Mouse (Mus musculus): ENCODE measurements at regions not wholly inside any gene's neighbourhood (a gene's known extent, or its start where the extent isn't known, plus 50 kb on each side); places are given as distances from the start of the nearest gene placed in this dataset.
A peak's percentile ranks its signal among the peaks of the same experiment; 100 is the strongest.
"Not testable (repeated sequence)": the region's sequence is repeated elsewhere in the genome, so short reads cannot be mapped to it uniquely, and the experiment has no call there.

DNA sequence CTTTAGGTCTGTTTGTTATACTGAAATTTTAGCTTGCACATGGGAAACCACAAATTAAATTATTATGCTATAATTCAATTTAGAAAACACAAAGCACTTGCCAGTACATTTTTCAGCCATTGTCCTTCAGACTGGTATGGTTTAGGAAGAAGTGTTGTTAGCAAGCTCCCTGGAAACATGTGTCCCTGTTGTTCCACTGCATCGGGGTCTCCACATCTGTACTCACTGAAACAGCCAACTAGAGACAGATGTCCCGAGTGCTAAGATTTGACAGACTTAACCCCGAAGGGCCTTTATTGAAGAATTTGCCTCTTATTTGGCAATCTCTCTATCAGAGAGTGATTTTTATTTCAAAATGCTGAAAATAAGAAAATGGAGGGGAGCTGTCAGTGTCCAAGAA lies 362.6 kb downstream of the Rfpl4b start:
- no peak for DNase-seq

DNA sequence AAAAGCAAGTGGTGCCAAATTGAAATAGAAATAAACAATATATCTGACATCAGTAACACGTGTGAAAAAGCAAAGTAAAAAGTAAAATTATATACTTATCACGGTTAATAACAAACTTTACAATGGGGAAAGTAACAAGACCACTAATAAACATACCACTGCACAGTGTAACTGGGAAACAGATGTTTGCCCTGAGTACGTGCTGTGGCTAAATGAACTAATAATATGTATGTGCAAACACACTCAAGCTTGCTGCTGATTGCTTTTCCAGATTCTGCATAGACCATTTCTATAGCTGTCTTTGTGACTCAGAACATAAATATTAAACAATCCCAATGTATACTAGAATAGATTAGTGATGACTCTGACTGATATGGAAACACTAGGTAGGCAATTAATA lies 363.2 kb downstream of the Rfpl4b start:
- no peak for DNase-seq

DNA sequence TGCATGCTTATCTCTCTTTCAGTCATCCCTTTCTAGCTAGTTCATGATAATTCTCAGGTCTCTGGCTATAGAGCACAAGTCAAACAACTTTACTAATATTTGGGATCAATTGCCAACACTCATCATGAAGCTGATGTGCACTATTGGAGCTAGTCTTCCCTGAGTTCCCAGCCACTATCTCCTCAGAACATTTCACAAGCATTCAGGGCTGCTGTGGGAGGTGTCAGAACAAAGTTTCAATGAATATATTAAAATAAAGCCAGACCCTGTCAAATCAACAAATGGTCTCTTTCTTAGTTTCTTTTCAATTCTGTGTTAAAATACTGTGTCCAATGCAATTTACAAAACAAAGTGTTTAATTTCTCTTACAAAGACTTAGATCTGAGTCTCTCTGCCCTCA lies 364.8 kb downstream of the Rfpl4b start:
- no peak for DNase-seq

DNA sequence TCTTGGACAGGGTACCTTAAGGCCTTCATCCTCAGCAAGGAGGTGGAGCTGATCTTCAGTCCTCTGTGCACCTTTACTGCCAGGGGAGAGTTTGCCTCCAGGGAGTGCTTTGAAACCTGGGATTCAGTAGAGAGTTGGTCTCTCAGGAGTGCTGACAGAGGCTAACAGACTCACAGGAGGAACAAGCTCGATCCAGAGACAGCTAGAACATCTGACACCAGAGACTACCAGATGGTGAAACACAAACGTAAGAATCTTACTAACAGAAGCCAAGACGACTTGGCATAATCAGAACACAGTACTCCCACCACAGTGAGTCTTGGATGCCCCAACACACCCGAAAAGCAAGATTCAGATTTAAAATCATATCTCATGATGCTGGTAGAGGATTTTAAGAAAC lies 372.3 kb downstream of the Rfpl4b start:
- no peak for DNase-seq

DNA sequence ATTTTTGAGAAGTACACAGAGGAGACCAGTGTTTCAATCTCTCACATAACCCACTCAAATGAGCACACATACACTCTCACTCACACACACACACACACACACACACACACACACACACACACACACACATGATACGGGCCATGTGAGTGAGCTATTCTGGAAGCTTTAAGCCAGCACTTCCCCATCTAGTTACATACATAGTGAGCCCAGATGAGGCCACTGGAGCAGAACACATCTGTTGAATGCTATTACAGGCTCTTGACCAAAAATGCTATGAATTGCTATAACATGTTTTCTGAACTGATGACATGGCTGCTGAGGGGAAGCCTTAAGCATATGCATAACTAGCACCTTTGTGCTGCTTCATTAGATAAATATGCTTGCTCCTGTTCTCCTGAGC lies 373.9 kb downstream of the Rfpl4b start:
- no peak for DNase-seq

DNA sequence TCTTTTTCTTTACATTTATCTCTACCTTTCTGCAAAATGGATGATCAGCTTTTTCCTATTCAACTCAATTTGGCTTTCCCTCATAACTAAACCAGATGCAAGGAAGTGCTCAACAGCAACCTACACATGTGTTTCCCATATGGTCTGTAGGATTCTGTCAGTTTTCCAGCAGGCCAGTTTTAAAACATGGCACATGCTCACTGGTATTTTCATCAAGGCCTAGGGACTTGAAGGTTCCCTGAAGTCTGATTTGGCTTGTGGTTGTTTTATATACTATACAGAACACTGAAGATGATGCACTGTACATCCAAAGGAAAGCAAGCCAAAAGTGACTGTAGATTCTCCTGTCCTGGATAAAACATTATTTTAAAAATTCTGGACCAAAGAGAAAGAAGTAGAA lies 374.3 kb downstream of the Rfpl4b start:
- no peak for DNase-seq

DNA sequence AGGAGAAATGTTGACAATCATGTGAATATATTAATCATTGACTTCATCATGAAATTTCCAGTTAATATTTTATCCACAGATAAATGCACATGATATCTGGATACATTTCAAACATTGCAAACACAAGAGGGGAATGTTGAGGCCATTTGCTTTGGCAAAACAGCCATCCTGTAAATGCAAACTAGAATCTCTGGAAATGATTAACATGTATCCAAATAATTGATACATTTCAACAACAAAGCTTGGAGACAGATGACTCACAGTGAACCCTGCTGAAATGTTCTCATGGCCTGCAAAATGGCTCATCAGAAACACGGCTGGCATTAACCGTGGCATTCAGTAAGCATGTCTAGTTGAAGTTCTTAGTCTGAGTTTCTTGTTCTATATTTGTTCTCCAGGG lies 382.3 kb downstream of the Rfpl4b start:
- DNase-seq, result no peak

DNA sequence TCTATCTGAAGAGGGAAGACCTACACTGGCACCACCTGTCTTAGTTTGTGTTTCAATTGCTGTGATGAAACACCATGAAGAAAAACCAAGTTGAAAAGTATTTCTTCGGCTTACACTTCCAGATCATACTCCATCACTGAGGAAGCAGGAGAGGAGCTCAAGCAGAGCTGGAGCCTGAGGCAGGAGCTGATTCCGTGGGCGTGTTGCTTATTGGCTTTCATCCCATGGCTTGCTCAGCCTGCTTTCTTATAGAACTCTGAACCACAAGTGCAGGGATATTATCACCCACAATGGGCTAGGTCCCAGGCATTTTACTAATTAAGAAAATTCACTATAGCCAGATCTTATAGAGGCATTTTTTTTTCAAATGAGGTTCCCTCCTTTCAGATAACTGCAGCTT lies 384.7 kb downstream of the Rfpl4b start:
- DNase-seq, result no peak

DNA sequence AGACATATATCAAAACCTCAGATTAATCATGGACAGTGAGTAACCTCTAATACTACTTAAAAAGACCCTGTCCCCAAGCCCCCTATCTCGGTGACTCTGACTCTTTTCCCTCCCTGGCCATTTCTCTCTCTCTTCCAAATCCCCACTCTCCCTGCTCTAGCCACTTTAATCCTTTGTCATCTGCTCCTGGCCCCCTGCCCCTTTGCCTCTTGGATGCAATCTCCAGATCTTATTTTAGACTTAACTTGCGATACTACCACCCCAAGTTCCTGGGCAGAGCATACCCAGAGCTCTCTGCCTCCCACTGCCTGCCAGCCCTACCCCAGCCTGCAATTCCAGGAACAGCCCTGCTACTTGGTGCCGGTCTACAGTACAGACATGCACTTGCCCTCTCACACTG lies 400.0 kb downstream of the Rfpl4b start:
- no peak for DNase-seq

DNA sequence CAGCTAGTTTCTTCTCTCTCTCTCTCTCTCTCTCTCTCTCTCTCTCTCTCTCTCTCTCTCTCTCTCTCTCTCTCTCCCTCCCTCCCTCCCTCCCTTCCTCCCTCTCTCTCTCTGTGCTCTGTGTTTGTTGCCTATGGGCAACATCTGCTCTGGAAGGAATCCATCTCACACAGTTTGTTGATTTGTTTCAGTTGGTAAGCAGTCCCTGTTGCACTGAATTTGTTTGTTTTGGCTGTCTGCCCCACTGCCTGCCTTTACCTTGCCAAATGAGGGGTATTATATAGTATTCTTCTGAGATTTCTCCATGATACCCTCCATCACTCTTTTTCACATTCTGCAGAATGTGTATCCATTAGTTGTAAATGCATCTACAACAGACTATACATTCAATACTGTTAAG lies 401.8 kb downstream of the Rfpl4b start:
- no peak for DNase-seq

DNA sequence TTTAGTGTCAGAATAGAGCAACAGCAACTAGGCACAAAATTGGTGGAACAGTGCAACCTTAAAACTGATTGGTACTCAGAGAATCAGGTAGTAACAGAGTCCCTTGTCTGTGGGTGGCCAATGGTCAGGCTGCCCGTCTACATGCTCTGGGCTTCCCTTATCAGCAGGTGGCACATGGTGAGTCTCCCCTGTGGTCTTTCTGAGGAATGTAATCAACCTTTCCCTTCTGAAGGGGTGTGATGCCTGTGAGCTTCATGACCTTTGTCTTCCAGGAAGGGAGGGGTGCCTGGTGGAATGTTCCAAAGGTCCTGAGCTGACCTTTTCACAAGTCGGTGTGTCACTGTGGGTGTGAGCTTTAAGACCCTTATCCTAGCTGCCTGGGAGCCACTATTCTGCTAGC lies 438.4 kb downstream of the Rfpl4b start:
- no peak for DNase-seq

DNA sequence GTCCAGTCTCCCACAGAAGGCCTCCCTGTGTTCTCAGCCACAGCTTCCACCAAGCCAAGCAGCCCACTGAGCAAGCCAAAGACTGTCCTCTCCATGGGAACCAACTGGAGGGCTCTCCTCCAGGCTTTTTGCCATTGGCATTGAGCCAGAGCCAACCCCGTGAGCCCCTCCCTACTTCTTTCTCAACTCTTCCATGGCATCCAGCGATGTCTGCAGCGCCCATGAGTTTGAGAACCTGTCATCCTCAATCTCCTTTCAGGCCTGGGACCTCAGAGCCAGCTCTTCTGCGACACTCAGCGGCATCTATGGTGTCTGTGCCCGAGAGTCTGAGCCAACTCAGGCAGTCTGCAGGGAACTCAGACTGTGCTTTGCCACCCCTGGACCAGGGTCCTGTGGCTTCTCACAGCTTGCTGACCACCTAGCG lies 439.7 kb downstream of the Rfpl4b start:
- DNase-seq, result peak; percentile 7

DNA sequence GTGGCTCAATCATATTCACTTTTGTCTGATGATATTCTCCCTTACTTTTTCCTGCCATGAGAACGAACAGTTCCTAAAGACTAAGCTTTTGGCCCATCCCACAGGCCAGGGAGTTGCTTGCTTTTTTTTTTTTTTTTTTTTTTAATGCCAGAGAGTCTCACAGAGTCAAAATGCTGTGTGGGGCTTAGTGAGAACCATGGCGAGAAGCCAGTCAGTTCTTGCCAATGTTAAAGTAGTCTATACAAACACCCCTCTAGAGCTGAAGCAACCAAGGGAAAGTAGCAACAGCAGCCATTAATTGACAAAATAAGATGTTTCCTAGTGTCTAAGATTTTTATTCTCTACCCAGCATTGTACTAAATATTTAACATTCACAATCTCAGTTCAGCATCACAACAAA lies 441.2 kb downstream of the Rfpl4b start:
- DNase-seq, result no peak

DNA sequence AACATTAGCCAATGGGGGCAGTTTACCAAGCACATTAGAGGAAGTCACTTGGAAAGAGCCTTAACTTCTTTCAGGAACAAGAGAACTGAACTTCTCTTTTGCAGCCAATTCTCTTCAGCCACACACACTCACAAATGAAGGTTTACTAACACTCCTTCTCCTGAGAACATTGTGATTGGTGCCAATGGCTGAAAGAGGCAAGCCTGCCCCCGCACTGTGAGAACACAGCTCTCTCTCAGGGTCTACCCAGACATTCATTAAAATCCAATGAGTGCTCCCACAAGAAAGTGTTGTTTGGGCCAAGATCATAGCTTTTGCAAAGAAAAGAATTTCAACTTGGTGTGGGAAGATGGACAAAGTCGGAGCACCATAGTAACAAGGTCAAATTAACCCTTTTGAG lies 454.8 kb downstream of the Rfpl4b start:
- DNase-seq, result peak; percentile 11

DNA sequence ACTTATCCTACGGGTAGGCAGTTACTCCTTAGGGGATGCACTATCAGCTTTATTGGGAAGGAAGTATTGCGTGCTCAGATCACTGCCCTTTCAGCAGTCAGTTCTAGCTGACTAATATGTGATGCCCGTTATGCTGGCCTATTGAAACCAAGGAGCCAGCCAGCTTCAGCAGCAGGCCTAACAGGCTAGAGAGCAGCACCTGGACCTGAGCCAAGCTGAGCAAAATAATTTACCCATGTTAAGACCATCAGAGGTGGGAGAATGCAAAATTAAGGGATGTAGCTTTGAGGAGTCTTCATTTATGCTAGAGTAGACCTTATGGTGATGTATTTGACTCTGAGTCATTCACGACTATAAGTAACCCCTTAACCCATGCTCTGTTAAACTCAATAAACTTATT lies 456.7 kb downstream of the Rfpl4b start:
- no peak for DNase-seq

DNA sequence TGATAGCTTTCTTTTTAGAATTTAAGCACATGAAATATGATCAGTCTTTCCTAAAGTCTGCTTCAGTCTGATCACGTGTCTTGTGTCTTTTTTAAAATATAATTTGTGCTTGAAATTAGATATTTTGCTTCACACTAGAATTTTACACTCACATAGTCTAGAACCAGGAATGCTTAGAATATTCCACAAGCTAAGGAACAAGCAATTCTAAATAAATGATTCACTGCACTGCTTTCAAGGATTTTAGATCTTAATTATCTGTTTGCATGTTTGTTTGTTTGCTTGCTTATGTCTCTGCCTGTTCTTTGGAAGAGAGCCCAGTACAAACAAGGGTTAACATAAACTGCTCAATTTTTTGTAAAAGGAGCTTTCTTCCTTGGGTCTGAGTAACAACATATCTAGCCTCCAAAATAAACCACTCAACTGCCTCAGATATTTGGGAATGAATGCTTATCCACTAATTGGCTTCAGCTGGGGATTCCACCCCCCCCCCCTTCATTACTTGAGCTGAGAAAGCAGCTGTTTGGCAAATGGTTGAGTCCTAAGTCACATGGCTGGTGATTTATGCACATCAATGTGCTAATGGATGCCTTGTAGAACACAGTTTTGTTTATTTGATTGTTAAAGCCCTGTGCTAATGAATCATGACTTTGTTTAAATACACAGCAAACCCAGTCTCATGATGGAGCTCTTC lies 463.9 kb downstream of the Rfpl4b start:
- DNase-seq, result peak; percentile 9

DNA sequence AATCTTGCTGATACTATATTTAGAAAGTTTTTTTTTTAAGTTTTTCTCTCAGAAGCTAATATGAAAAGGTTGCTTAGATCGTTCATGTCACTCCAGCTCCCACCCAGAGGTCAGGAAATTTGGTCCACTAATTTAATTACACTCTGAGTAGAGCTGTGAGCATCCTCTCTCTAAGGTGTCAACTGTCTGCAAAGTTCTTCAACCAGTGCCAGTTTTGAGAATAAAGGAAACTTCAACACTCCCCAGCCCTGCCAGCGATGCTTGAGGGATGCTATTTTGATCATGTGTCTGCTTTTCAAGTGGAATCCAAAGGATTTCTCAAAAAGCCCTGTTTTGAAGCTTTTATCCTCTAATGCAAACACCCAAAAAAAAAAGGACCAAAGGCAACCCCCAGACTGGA lies 467.6 kb downstream of the Rfpl4b start:
- DNase-seq, result no peak

DNA sequence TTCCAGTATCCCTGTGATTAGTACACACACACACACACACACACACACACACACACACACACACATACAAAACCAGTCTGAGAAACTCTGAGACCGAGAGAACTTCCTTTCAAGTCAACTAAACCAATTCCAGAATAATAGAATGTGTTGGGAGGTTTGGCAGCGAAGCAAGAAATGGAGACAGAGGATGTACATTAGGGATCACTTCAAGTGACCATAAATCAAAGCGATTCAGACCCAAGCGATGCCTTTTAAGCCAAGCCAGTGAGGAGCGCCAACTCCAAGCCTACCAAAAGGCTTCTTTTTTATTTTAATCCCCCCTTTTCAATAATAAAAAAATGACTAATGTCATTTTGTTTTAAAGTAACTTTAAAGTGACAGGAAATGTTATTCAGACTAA lies 468.1 kb downstream of the Rfpl4b start:
- no peak for DNase-seq

DNA sequence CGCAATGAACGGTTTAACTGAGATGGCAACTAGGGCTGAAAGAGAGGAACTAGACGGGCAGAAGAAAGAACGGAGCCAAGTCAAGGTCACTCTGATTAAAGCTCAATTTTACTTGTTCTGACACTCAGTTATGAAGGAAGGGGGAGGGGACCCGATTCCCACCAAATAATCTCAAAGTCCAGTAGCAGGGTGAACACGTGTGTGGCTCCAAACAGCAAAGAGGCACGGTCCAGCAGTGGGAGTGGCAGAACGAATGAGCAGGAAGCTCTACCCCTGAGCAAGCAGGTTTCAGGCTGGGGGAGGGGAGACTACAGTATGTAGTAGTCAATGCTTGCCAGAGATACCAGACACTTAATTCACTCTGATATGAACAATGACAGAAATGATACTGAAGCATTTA lies 474.6 kb downstream of the Rfpl4b start:
- DNase-seq, result not testable (repeated sequence)

DNA sequence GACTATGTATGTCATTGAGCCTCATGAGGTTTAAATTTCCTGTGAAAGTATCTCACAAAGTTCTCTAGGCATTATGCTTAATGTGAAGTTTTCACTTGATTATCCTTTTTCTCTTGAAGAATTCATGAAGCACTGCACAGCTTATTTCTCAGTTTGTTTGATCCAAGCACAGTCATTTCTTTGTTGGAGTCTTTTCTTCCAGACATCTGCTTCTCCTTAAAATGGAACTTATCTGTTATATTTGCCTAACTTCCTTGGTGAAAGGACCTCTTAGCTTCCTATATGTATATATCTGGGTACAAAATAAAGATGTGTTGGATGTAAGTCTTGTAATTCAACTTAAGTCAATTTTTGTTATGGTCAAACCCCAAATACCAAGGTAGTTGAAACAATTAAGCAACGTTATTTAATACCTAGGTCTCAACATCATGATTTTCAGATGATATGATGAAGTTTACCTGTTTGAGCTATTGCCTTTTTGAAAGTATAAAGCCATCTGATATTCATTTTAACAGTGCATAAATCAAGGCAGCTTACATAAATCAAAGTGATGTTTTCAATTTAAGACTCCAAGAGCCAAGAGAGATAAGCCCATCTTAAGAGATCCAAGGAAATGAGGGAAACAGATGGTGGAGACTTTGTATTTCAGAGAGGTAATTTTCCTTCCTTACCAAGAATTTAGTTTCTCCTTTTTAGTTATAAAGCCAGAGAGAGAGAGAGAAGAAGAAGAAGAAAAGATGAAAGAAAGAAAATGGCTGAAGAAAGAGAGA lies 481.0 kb downstream of the Rfpl4b start:
- DNase-seq, result no peak

DNA sequence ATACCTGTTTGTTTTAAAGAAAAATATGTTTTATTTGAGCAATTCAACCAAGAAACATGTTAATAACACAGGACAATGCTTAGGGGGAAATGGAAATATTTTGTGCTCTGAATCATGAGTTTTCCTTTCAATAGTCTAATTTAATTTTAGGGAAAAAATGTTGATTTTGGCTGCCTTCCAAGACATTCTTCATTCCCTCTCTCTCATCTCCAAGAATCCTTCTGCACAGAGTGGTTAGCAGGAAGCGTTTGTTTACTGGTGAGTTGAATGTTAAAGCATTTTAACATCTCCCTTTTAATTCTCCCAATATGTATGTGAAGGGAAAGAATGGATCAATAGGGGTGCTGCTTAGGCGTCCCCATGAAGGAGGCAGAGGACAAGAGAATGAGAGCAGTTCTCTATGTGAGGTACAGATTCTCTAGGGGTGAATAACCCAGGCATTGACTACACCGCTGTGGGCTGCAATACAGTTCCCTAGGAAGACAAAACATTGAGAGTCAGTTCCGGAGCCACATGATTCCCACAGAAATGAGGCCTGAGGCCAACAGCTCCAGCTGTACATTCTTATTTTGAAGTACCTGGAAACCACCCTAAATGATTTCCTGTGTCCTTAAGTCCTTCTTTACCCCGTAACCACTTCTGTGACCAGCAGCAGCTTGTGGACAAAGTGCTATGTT lies 512.7 kb downstream of the Rfpl4b start:
- DNase-seq, result no peak

DNA sequence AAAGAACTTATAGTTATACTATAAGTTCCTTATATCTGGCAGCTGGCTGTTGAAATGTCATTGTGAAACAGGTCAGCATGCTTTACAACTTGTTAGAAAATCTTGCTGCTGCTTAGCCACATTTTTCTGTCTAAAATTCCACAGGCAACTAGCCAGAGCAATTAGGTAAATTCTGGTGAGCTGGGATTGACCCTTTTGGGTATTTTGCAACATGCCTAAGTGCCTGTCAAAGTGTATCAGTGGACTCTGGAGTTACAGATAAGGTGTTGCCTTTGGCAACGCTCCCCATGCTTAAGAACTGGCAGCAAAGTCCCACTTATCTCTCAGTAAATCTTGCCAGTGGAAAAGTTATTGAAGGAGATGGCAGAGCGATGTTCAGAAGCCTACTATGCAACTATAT lies 525.9 kb downstream of the Rfpl4b start:
- DNase-seq, result no peak

DNA sequence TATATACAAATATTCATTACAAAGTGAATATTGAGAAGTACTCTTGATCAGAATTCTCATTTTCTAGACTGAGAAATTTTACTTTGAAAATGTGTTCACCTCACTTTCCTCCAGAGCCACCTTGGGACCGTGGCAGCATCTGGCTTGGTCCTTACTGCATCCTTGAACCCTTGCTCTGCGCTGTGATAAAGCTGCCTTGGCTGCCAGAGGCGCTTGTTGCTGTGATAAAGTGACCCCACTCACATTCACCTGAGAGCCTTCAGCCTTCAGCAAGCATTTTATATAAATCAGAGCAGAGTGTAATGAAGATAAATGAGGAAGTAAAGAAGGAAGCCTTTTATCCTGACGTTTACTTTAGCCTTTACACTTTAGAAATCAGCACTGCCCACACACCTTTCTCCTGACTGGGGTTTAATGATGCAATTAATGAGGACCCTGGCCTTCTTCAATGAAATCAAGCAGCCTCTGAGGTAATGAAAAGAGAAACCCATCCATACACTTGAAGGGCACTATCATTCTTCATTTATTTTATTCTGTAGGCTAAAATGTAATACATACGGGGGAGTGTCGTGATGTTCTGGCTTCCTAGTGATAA lies 532.8 kb downstream of the Rfpl4b start:
- no peak for DNase-seq
